Mouse (Mus musculus) liver, postnatal 0 days (tissue): ENCODE results near the gene Sema4a. TPM values are rescaled to one million over a fixed set of nuclear protein-coding genes. Genes with fewer than 3 reads are reported as not detected.
A peak's percentile ranks its signal among the peaks of the same experiment; 100 is the strongest.

Experiments
- ATAC-seq: fragments of 200-750 bp; cut with Nextera tagmentation; 2 replicates; pipeline ENCODE4 v1.8.0; 2017; ENCODE audit warnings: mild to moderate bottlenecking, moderate library complexity
- DNase-seq: peaks from one replicate; pipeline ENCODE4 v3.0.0-alpha.2; 2016
- H3K27ac ChIP-seq: fragments of 300-500 bp; sonication (generic); 2 replicates; pipeline ENCODE4 v1.5.1; 2014; ENCODE audit warnings: antibody characterized with exemption, moderate library complexity, mild to moderate bottlenecking, low read depth
- H3K27me3 ChIP-seq: fragments of 300-500 bp; sonication (generic); 2 replicates; pipeline ENCODE4 v1.6.1; 2014; ENCODE audit warnings: low read length, control low read depth, mixed read lengths; ENCODE audit not compliant: insufficient read depth
- H3K36me3 ChIP-seq: fragments of 300-500 bp; sonication (generic); replicated peaks from 2 replicates; pipeline ENCODE4 v1.6.1; 2014; ENCODE audit warnings: mild to moderate bottlenecking, control low read depth, low read length, moderate library complexity, mixed read lengths; ENCODE audit not compliant: insufficient read depth
- H3K4me1 ChIP-seq: fragments of 300-500 bp; sonication (generic); 2 replicates; pipeline ENCODE4 v1.6.1; 2014; ENCODE audit warnings: antibody characterized with exemption, mild to moderate bottlenecking, control low read depth; ENCODE audit not compliant: insufficient read depth
- H3K4me2 ChIP-seq: fragments of 300-500 bp; sonication (generic); 2 replicates; pipeline ENCODE4 v1.6.1; 2014; ENCODE audit warnings: low read depth, mild to moderate bottlenecking, low read length, moderate library complexity, mixed read lengths
- H3K4me3 ChIP-seq: fragments of 300-500 bp; sonication (generic); 2 replicates; pipeline ENCODE4 v1.5.1; 2014; ENCODE audit warnings: low read depth, low read length
- H3K9ac ChIP-seq: fragments of 300-500 bp; sonication (generic); replicated peaks from 2 replicates; pipeline ENCODE4 v1.6.1; 2014; ENCODE audit warnings: mild to moderate bottlenecking, moderate library complexity
- H3K9me3 ChIP-seq: fragments of 300-500 bp; sonication (generic); 2 replicates; pipeline ENCODE4 v1.6.1; 2016; ENCODE audit warnings: mild to moderate bottlenecking, control low read depth, low read length, mixed read lengths
- CTCF ChIP-seq: sonication (generic); IDR thresholded peaks from 2 replicates; pipeline ENCODE4 v1.5.1; 2016; ENCODE audit warnings: antibody characterized with exemption, low read depth
- EP300 ChIP-seq: IDR thresholded peaks from 2 replicates; pipeline ENCODE4 v1.6.1; 2016; ENCODE audit warnings: antibody characterized with exemption, low read depth, mild to moderate bottlenecking
- WGBS: fragments of 180-500 bp; shearing (Covaris S2); extraction: QIAGEN DNeasy Blood & Tissue Kit; methylation state at CpG from one replicate; pipeline ENCODE4 v1.1.7; 2014; ENCODE audit not compliant: insufficient replicate concordance; 5-methylcytosine and 5-hydroxymethylcytosine counted together
- polyA plus RNA-seq: library from polyadenylated mRNA; unstranded; fragments of >200 nt; fragmentation: Nextera tagmentation; extraction: Ambion mirVana; gene quantifications from 2 replicates; pipeline ENCODE4 v1.2.1, GENCODE M21; 2015

Gene Sema4a
- polyA plus RNA-seq, 1 experiment from 2014 or later = 30.0 TPM

GRCm38 (mm10) chr3:88500655-88501365 is 39.8 kb upstream of the Sema4a start:
- peak; percentile 59 for DNase-seq
- Histone ChIP-seq H3K9me3 (no peaks in the 10 kb centered on the region), H3K4me2 (peak overlapping the region; percentile 96), H3K36me3 (peaks cover 12% of the 10 kb centered on the region), H3K4me3 (peak overlapping the region; percentile 88), H3K4me1 (peaks cover 39% of the 10 kb centered on the region), H3K27ac (peak overlapping the region; percentile 94), H3K27me3 (no peaks in the 10 kb centered on the region), H3K9ac (peak overlapping the region; percentile 93)
- 45% methylated on average over 4 of the region's 4 CpGs for WGBS
- no peak for TF ChIP-seq EP300
- ATAC-seq = peak; percentile 26

- Histone ChIP-seq H3K9me3 (no peaks in the 10 kb centered on the region), H3K36me3 (peaks cover 12% of the 10 kb centered on the region), H3K4me3 (peak overlapping the region; percentile 88), H3K27ac (peak overlapping the region; percentile 94), H3K27me3 (no peaks in the 10 kb centered on the region), H3K4me2 (peak overlapping the region; percentile 96), H3K4me1 (peaks cover 46% of the 10 kb centered on the region), H3K9ac (peak overlapping the region; percentile 93; the same call in 1 of the 2 replicates)
- no peak for ATAC-seq
- WGBS = 47% methylated on average over 7 of the region's 7 CpGs
- no peak for DNase-seq
- TF ChIP-seq EP300 (no peak), CTCF (no peak)
These were observed 39.1 kb upstream of the Sema4a start for GRCm38 (mm10) chr3:88500087-88500486.

GRCm38 (mm10) chr3:88499580-88499979 is 38.6 kb upstream of the Sema4a start:
- WGBS = 77% methylated on average over 4 of the region's 4 CpGs
- Histone ChIP-seq H3K4me1 (peaks cover 51% of the 10 kb centered on the region), H3K27ac (peak overlapping the region; percentile 94), H3K9me3 (no peaks in the 10 kb centered on the region), H3K4me2 (peak overlapping the region; percentile 96), H3K9ac (no peak overlapping the region), H3K36me3 (peaks cover 12% of the 10 kb centered on the region), H3K4me3 (no peak overlapping the region), H3K27me3 (no peaks in the 10 kb centered on the region)
- ATAC-seq (no peak), DNase-seq (no peak)
- TF ChIP-seq EP300 (no peak), CTCF (no peak)

GRCm38 (mm10) chr3:88495741-88496415 is 34.9 kb upstream of the Sema4a start:
- H3K4me2 ChIP-seq = peak overlapping the region; percentile 53
- 74% methylated on average over 10 of the region's 10 CpGs for WGBS
- peaks cover 67% of the 10 kb centered on the region for H3K4me1 ChIP-seq
- peak overlapping the region; percentile 38 for H3K9ac ChIP-seq
- no peak for ATAC-seq
- DNase-seq = no peak
- H3K27me3 ChIP-seq = no peaks in the 10 kb centered on the region
- peaks cover 17% of the 10 kb centered on the region for H3K36me3 ChIP-seq
- TF ChIP-seq CTCF = no peak
- TF ChIP-seq EP300 = no peak
- 0 out of 2 replicates have a peak overlapping the region, but pooled peaks have one; percentile 1 for H3K4me3 ChIP-seq
- H3K9me3 ChIP-seq = no peaks in the 10 kb centered on the region
- H3K27ac ChIP-seq = peak overlapping the region; percentile 90

GRCm38 (mm10) chr3:88494836-88495628 is 34.0 kb upstream of the Sema4a start:
- H3K9me3 ChIP-seq = no peaks in the 10 kb centered on the region
- H3K4me3 ChIP-seq = peak overlapping the region; percentile 1; the same call in 1 of the 2 replicates
- peak; percentile 79 for DNase-seq
- whole genome bisulfite sequencing = 40% methylated on average over 9 of the region's 9 CpGs
- peak; percentile 41 for ATAC-seq
- peak overlapping the region; percentile 90 for H3K27ac ChIP-seq
- peaks cover 59% of the 10 kb centered on the region for H3K4me1 ChIP-seq
- peak overlapping the region; percentile 53 for H3K4me2 ChIP-seq
- no peak for TF ChIP-seq CTCF
- no peak for TF ChIP-seq EP300
- peak overlapping the region; percentile 9 for H3K9ac ChIP-seq
- peaks cover 17% of the 10 kb centered on the region for H3K36me3 ChIP-seq
- no peaks in the 10 kb centered on the region for H3K27me3 ChIP-seq
